Mouse (Mus musculus): Measurements from ENCODE around the gene Tspan33. TPM values are rescaled to one million over a fixed set of nuclear protein-coding genes. Genes with fewer than 3 reads are reported as not detected.
"Not testable (repeated sequence)": the region's sequence is repeated elsewhere in the genome, so short reads cannot be mapped to it uniquely, and the experiment has no call there.

Tspan33 gene
- polyA plus RNA-seq, 1 experiment: 0.42 TPM

DNA sequence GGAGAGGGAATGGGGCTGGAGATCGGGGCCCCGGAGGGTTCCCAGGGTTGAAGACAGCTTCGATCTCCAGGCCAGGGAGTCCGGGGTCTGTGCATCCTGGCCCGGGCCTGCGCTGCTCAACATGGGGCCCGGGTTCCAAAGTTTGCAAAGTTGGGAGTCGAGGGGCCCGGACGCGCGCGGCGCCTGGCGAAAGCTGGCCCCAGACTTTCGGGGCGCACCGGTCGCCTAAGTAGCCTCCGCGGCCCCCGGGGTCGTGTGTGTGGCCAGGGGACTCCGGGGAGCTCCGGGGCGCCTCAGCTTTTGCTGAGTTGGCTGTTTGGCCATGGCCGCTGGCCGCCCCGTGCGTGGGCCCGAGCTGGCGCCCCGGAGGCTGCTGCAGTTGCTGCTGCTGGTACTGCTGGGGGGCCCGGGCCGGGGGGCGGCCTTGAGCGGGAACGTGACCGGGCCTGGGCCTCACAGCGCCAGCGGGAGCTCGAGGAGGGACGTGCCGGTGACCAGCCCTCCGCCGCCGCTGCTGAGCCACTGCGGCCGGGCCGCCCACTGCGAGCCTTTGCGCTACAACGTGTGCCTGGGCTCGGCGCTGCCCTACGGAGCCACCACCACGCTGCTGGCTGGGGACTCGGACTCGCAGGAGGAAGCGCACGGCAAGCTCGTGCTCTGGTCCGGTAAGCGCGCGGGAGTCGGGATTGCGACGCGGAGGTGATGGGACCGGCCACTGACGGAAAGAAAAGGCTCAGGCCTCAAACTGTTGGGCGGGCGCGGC lies 41.8 kb downstream of the Tspan33 start:
- TF ChIP-seq POLR2A (IDR thresholded peaks at IDR 0.05; ENCODE audit: borderline replicate concordance, low read depth, low read length) (no peak), CTCF (IDR thresholded peaks at IDR 0.05; ENCODE audit: low read depth, low read length) (no peak)
- Histone ChIP-seq H3K4me1 (ENCODE audit: control insufficient read depth, insufficient read depth, low read length) (0 out of 2 replicates have a peak, but pooled peaks cover 3% of the 10 kb centered on the region), H3K4me3 (ENCODE audit: insufficient read depth, low read length) (peak overlapping the region; percentile 74), H3K27ac (ENCODE audit: insufficient read depth, low read depth, low read length) (no peak overlapping the region)

DNA sequence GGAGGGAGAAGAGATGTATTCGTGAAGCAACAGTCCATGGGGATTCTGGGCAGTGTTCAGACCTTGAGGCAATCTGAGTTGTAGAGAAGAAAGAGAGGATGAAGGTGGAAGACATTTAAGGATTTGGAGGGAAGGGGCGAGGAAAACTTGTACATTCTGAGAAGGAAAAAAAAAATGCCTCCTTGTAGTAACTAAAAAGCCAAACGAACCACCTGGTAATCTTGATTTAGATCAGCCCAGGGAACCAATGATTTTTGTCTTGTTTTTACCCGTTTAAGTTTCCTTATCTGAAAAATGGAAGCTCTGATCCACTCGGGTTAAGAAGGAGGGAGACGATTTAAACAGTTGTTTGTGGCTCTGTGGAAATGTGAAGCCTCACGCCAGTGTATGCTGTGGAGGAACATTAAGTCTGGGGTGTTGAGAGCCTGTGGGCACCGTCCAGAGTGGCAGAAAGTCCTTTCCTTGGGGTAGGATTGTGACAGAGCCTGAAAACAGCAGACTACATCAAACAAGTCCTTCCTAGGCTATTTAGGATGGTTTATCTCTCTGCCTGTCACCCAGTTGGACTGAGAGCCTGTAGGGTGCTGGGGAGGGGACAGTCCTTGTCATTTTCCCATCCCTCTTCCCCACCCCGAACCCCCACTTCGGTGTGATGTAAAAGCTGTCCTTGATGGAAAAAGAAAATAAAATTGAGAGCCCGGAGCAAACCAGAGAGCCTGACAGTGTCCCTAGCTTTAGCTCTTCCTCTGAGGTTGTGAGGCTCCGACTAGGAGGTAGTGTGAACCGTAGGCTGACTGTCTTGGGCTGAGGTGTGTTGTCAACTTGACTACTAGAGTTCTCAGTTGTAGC lies 42.8 kb downstream of the Tspan33 start:
- Histone ChIP-seq H3K4me1 (ENCODE audit: control insufficient read depth, insufficient read depth, low read length) (0 out of 2 replicates have a peak, but pooled peaks cover 3% of the 10 kb centered on the region), H3K4me3 (ENCODE audit: insufficient read depth, low read length) (peak overlapping the region; percentile 74), H3K27ac (ENCODE audit: insufficient read depth, low read depth, low read length) (no peak overlapping the region)
- TF ChIP-seq CTCF (IDR thresholded peaks at IDR 0.05; ENCODE audit: low read depth, low read length) (no peak), POLR2A (IDR thresholded peaks at IDR 0.05; ENCODE audit: borderline replicate concordance, low read depth, low read length) (no peak)

DNA sequence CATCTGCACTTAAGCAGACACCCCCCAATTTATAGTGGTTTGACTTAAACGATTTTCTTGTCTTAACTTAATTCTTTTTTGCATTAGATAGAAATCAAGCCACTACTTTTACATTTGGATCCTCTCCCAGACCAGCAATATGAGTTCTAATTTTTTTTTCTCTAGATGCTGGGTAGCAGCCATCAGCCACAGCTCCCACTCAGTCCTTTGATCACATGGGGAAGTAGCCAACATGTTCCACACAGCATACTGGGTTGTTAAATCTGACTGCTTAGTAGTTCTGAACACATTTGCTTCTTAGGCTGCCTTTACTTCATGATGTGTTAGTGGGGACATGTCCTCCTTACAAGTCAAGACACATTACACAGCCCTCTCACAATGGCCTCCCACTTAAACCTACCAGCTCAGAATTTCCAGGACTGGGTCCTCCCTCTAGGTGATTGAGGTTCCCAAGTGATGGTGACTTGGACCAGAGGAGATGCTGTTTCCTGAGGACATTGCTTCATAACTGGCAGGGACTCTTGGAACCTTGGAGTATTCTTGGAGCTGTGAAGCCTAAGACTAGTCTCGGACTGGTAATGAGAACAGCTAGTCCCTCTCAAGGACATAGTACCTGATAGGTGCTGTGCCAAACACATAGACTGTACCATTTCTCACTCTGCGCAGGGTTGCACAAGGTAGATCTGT lies 57.6 kb downstream of the Tspan33 start:
- peaks cover 5% of the 10 kb centered on the region for H3K4me1 ChIP-seq (ENCODE audit: control insufficient read depth, insufficient read depth, low read length)
- no peak overlapping the region for H3K27ac ChIP-seq (ENCODE audit: insufficient read depth, low read depth, low read length)
- no peak overlapping the region for H3K4me3 ChIP-seq (ENCODE audit: insufficient read depth, low read length)
- no peak for TF ChIP-seq POLR2A (IDR thresholded peaks at IDR 0.05; ENCODE audit: borderline replicate concordance, low read depth, low read length)
- TF ChIP-seq CTCF (IDR thresholded peaks at IDR 0.05; ENCODE audit: low read depth, low read length): no peak

DNA sequence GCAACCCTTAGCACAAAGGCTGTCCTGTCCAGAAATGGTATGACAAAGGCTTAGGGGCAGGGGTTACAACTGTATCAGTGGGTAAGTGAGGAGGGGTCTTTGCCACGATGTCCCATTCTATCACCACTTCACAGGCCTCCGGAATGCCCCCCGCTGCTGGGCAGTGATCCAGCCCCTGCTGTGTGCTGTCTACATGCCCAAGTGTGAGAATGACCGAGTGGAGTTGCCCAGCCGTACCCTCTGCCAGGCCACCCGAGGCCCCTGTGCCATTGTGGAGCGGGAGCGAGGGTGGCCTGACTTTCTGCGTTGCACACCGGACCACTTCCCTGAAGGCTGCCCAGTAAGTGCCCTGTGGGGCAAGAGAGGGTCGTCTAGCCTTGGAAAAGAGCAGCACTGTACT lies 59.3 kb downstream of the Tspan33 start:
- H3K4me1 ChIP-seq (ENCODE audit: control insufficient read depth, insufficient read depth, low read length): peaks cover 5% of the 10 kb centered on the region
- TF ChIP-seq POLR2A (IDR thresholded peaks at IDR 0.05; ENCODE audit: borderline replicate concordance, low read depth, low read length): no peak
- no peak for TF ChIP-seq CTCF (IDR thresholded peaks at IDR 0.05; ENCODE audit: low read depth, low read length)
- no peak overlapping the region for H3K4me3 ChIP-seq (ENCODE audit: insufficient read depth, low read length)
- no peak overlapping the region for H3K27ac ChIP-seq (ENCODE audit: insufficient read depth, low read depth, low read length)

DNA sequence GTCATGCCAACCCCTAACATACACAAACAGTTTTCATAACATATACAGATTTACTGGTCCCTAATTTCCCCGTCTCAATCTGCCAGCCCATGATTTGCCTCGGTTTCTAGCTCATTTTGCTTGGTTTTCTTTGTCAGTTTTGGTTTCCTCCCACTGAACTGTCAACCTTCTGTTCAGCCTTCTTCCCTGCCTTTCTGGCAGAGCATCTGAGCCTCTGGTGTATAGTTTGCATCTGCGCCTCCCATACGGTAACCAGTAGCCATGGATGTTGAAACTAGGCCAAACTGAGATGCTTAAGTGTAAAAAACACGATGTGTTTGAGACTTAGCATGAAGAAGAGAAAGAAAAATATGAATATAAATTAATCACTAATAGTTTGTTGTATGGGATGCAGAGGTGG lies 62.0 kb downstream of the Tspan33 start:
- Histone ChIP-seq H3K4me3 (ENCODE audit: insufficient read depth, low read length) (no peak overlapping the region), H3K4me1 (ENCODE audit: control insufficient read depth, insufficient read depth, low read length) (peaks cover 2% of the 10 kb centered on the region; the same call in 1 of the 2 replicates), H3K27ac (ENCODE audit: insufficient read depth, low read depth, low read length) (no peak overlapping the region)
- TF ChIP-seq CTCF (IDR thresholded peaks at IDR 0.05; ENCODE audit: low read depth, low read length) (no peak), POLR2A (IDR thresholded peaks at IDR 0.05; ENCODE audit: borderline replicate concordance, low read depth, low read length) (no peak)

DNA sequence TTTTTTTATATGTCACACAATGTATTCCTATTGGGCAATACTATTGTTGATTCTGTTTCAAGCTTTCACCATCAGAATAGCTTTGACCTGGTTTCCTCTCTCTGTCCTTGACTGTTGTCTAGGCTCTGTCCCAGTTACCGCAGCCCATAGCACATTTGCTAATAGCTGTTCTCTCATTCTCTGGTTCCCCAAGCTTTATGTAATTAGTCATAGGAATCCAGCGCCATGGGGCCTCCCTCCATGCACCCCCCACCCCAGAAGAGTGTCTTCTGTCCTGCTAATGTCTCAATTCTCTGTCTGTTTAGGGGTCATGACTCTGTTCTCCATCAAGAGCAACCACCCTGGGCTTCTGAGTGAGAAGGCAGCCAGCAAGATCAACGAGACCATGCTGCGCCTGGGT lies 62.5 kb downstream of the Tspan33 start:
- TF ChIP-seq POLR2A (IDR thresholded peaks at IDR 0.05; ENCODE audit: borderline replicate concordance, low read depth, low read length) (no peak), CTCF (IDR thresholded peaks at IDR 0.05; ENCODE audit: low read depth, low read length) (no peak)
- Histone ChIP-seq H3K27ac (ENCODE audit: insufficient read depth, low read depth, low read length) (no peak overlapping the region), H3K4me1 (ENCODE audit: control insufficient read depth, insufficient read depth, low read length) (no peaks in the 10 kb centered on the region), H3K4me3 (ENCODE audit: insufficient read depth, low read length) (no peak overlapping the region)

DNA sequence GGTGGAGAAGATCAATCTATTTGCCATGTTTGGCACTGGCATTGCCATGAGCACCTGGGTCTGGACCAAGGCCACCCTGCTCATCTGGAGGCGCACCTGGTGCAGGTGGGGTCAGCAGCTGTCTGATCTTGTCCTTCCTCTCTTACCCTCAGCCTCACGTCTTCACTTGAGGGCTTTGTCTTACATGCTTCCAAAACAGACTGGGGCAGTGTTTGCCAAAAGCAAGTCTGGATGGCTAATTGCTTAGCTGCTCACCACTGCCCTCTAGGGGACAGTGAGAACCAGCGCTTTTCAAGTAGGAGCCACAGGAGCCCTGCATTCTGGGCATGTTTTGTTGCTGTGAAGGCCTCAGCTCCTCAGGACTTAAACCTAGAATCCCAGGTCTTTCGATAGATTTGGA lies 64.4 kb downstream of the Tspan33 start:
- Histone ChIP-seq H3K27ac (ENCODE audit: insufficient read depth, low read depth, low read length) (no peak overlapping the region), H3K4me1 (ENCODE audit: control insufficient read depth, insufficient read depth, low read length) (no peaks in the 10 kb centered on the region), H3K4me3 (ENCODE audit: insufficient read depth, low read length) (no peak overlapping the region)
- TF ChIP-seq POLR2A (IDR thresholded peaks at IDR 0.05; ENCODE audit: borderline replicate concordance, low read depth, low read length): no peak
- TF ChIP-seq CTCF (IDR thresholded peaks at IDR 0.05; ENCODE audit: low read depth, low read length): peak; percentile 91; the same call in 1 of the 2 replicates

DNA sequence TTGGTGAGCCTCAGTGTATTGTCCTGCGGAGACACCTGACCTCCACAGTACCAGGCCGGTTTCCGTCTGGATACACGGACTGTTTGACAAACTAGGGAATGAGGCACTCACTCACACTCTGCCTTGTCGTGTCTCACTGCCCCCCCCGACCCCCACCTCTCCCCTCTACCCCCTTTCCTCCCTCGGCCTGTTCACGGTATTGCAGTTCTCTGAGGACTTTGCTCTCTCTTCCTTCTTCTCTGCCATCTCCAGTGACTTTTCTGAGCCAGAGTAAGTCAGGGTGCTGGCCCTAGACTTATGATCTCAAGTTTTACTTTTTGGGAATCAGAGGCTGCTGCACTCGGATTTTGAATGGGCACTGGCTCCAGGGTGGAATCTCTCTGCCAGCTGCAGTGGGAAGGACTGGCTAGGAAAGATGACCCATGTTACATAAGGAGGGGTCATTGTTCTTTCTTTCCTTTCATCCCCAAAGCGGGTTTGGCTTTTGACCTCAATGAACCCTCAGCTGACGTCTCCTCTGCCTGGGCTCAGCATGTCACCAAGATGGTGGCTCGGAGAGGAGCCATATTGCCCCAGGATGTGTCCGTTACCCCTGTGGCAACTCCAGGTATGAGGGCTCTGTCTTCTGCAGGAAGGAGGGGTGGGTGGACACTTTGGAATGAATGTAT lies 65.1 kb downstream of the Tspan33 start:
- no peak overlapping the region for H3K27ac ChIP-seq (ENCODE audit: insufficient read depth, low read depth, low read length)
- TF ChIP-seq CTCF (IDR thresholded peaks at IDR 0.05; ENCODE audit: low read depth, low read length) (no peak), POLR2A (IDR thresholded peaks at IDR 0.05; ENCODE audit: borderline replicate concordance, low read depth, low read length) (no peak)
- no peak overlapping the region for H3K4me3 ChIP-seq (ENCODE audit: insufficient read depth, low read length)
- no peaks in the 10 kb centered on the region for H3K4me1 ChIP-seq (ENCODE audit: control insufficient read depth, insufficient read depth, low read length)

DNA sequence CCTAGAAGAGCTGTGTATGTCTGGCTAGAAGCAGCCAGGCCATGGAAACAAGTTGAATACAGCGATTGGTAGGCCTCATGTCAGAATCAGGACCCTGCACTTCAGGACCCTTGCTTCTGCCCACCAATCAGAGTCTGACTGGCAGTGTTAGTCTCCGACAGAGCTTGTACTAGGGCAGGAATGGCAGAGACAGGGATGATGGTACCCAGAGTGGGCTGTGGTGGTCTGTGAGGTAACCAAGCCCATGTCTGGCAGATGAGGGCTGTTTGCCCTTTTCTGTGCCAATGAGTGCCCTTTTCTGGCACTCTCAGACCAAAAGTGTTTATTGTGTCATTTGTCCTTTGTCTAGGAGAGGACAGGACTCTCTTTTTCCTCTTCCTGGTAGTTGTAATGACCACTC lies 66.4 kb downstream of the Tspan33 start:
- H3K4me1 ChIP-seq (ENCODE audit: control insufficient read depth, insufficient read depth, low read length); H3K4me3 ChIP-seq (ENCODE audit: insufficient read depth, low read length); H3K27ac ChIP-seq (ENCODE audit: insufficient read depth, low read depth, low read length): not testable (repeated sequence)

Data from bone marrow macrophage, adult 2 months (primary cell).